Mouse (Mus musculus) spleen, postnatal 14 days (tissue): ENCODE results near the gene Mast4.

ENCODE experiments used
- DNase-seq, 2 experiments: peaks; one replicate each; pipeline ENCODE4 v3.0.0; 2021 to 2022; ENCODE audit warnings: low spot score in 2 of 2

Gene Mast4

GRCm38 (mm10) chr13:103198210-103198940 lies 135.9 kb downstream of the Mast4 start:
- DNase-seq: no peak

GRCm38 (mm10) chr13:103196307-103196706 lies 138.0 kb downstream of the Mast4 start:
- no peak for DNase-seq

GRCm38 (mm10) chr13:103195847-103196246 lies 138.4 kb downstream of the Mast4 start:
- no peak for DNase-seq

GRCm38 (mm10) chr13:103183566-103183965 lies 150.7 kb downstream of the Mast4 start:
- DNase-seq: no peak

GRCm38 (mm10) chr13:103181836-103182235 lies 152.5 kb downstream of the Mast4 start:
- no peak for DNase-seq

GRCm38 (mm10) chr13:103176871-103177270 lies 157.4 kb downstream of the Mast4 start:
- DNase-seq: no peak

- no peak for DNase-seq
These were observed 159.9 kb downstream of the Mast4 start for GRCm38 (mm10) chr13:103174431-103174830.

GRCm38 (mm10) chr13:103173545-103174182 lies 160.6 kb downstream of the Mast4 start:
- DNase-seq: peak in 1 of 2 experiments; percentile 21

- no peak for DNase-seq
These were observed 182.4 kb downstream of the Mast4 start for GRCm38 (mm10) chr13:103151944-103152343.

GRCm38 (mm10) chr13:103151171-103151570 lies 183.1 kb downstream of the Mast4 start:
- DNase-seq: no peak

- no peak for DNase-seq
These were observed 183.6 kb downstream of the Mast4 start for GRCm38 (mm10) chr13:103150671-103151070.

- no peak for DNase-seq
These were observed 184.9 kb downstream of the Mast4 start for GRCm38 (mm10) chr13:103149415-103149814.

- DNase-seq: no peak
These were observed 190.0 kb downstream of the Mast4 start for GRCm38 (mm10) chr13:103144343-103144742.

GRCm38 (mm10) chr13:103141304-103141703 lies 193.0 kb downstream of the Mast4 start:
- no peak for DNase-seq

GRCm38 (mm10) chr13:103140051-103140450 lies 194.2 kb downstream of the Mast4 start:
- DNase-seq: no peak

- no peak for DNase-seq
These were observed 196.0 kb downstream of the Mast4 start for GRCm38 (mm10) chr13:103138298-103138697.

GRCm38 (mm10) chr13:103135224-103135883 lies 198.9 kb downstream of the Mast4 start:
- no peak for DNase-seq

- DNase-seq: no peak
These were observed 202.5 kb downstream of the Mast4 start for GRCm38 (mm10) chr13:103131781-103132180.

GRCm38 (mm10) chr13:103129130-103129797 lies 205.0 kb downstream of the Mast4 start:
- no peak for DNase-seq

GRCm38 (mm10) chr13:103128729-103129128 lies 205.6 kb downstream of the Mast4 start:
- no peak for DNase-seq

GRCm38 (mm10) chr13:103127594-103127993 lies 206.7 kb downstream of the Mast4 start:
- DNase-seq: no peak

- no peak for DNase-seq
These were observed 210.6 kb downstream of the Mast4 start for GRCm38 (mm10) chr13:103123716-103124115.
